Mouse (Mus musculus): Measurements from ENCODE around the gene Pla2g3.

Gene Pla2g3

DNA sequence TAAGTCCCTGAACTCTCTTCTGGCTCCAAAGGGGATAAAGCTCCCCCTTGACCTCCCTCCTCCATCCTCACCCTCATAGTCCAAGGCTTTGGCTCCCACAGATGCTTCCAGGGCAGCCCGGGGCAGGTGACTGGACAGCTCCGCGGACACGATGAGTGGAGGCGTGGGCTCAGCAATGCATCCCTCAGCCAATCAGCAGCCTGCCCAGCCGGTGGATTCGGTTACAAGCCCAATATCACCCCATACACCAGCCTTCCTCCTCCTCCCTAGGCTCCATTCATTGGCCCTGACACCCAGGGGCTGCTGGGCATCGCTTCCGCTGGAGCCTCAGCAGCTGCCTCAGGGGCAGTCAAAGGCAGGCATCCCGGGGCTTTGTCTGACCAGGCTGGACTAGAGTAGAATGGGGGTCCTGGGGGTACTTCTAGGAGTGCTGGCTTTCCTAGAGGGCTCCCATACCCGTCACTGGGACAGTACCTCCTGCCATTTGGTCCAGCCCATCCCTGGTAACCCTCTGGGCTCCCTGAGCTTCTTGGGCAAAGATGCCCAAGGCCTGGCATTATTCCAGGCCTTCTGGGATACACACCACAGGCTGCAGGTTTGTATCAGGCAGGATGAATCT, at the start of gene Pla2g3:
Gene Pla2g3 (plus strand): TSS at position 333 of the 619 bp plus-strand sequence.
- DNase-seq (ENCODE audit: low spot score) = peak; percentile 27

DNA sequence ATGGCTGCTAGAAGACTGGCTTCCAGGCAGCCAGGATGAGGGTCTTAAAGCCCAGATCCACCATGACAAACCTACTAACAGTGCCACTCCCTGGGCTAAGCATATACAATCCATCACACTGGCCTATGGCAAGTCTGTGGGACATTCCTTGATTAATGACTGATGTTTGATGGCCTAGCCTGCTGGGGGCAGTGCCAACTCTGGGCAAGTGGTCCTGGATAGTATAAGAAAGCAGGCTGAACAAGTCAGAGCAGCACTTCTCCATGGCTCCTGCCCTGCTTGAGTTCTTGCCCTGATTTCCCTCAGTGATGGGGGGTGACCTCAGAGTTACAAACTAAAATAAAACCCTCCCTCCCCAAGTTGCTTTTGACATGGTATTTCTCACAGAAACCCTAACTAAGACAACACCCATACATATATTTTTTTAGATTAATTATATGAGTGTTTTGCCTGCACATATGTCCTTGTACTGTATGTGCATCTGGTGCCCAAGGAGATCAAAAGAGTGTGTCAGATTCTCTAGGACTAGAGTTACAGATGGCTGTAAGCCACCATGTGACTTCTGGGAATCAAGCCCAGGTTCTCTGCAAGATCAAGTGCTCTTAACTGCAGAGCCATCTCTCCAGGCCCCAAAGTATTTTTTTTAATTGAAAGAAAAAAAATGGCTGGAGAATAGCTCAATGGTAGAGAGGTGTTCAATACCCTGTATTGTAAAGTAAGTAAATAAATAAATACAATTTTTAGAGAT, 46.2 kb upstream of the Pla2g3 start:
- DNase-seq (ENCODE audit: low spot score) = peak; percentile 87

DNA sequence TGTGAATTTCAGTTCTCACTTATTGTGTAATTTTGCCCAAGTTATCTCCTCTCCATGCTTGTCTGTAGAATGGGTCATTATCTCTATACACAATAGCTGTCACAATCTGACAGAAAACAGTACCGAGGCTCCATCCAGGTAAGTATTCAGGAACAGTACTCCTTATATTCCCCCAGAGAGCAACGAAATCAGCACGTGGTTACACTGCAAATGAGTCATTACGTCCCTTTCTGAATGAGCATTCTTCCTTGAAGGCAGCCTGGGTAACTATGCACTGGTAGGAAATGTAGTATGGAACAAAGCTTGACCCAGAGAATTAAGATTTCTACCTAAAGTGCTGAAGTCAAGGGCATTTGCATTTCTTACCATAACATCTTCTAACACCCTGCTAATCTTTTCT, 45.4 kb upstream of the Pla2g3 start:
- DNase-seq (ENCODE audit: low spot score) = no peak

DNA sequence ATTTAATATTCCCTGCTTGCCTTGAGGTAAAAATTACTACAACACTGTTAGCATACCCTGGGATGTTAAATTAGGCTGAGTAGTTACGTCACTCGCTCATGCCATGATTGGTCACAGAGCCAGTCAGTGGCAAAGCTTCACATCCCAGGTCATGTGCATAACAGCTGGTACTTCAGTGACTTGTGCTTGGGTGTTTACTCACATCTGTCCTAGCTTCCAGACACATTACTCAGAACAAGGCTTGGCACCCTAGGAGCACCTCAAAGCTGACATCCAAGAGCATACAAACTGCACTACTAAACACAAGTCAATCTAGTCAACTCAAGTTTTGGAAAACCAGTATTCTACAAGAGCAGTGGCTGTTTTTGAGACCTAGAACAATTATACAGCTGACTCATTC, 45.0 kb upstream of the Pla2g3 start:
- DNase-seq (ENCODE audit: low spot score) = no peak

DNA sequence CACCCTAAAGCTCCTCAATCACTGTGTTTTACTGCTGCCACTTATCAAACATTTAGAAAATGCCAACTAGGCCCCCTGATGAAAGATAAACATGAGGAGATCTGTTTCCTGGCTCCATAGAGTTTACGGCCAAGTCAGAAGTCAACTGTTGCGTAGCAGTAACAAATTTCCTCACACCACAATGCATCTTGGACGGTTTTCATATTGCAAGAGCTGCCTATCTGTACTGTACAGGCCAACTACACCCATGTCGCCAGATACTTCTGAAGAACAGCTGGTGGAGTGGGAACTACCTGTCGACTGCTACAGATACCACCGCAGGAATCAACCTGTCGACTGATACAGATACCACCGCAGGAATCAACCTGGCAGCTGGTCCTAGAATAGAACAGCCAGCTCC, 43.2 kb upstream of the Pla2g3 start:
- no peak for DNase-seq (ENCODE audit: low spot score)

DNA sequence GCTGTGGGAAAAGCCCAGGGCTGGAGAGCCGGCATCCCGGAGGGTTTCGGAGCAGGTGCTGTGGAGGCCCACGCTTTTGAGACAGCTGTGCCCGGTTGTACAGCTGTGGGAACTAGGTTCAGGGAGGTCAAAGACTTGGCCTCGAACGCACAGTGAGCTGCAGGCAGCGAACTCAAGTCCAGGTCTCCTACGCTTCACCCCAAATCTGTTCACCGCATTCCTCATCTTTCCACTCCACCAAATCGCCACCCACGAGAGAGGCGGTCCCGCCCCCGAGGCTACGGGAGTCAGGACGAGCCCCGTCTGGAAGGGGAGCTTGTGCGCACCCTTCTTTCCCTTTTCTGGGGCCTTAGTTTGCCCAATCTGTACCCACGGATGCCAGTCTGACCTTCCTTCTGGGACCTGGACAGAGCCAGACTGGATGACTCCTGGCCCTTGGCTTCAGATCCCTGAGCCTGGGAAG, 36.4 kb upstream of the Pla2g3 start:
- peak; percentile 57 for DNase-seq (ENCODE audit: low spot score)

DNA sequence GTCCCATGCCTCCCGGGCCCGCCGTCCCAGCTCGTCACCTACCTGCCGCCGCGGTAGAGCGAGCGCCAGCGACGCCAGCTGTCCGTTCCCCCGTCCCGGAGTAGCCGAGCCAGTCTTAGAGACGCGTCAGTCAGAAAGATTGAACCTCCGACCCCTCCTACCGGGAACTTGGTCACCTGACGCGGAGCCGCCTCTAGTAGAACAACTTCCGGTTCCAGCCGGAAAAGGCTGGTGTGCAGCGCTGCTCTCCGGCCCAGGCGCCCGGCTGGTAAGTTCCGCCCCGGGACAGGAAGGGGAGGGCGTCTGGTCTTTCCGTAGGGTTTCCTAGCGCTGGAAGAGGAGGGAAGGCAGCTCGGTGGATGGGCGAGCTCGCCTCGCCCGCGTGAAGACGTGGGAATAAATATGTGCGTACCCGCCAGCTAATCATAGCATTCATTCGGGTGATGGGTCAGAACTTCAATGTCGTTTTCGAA, 35.9 kb upstream of the Pla2g3 start, which contains the start of gene Rnf185:
Gene Rnf185 (minus strand): TSS at position 197 of the 473 bp plus-strand sequence.
- DNase-seq (ENCODE audit: low spot score) = peak; percentile 99

DNA sequence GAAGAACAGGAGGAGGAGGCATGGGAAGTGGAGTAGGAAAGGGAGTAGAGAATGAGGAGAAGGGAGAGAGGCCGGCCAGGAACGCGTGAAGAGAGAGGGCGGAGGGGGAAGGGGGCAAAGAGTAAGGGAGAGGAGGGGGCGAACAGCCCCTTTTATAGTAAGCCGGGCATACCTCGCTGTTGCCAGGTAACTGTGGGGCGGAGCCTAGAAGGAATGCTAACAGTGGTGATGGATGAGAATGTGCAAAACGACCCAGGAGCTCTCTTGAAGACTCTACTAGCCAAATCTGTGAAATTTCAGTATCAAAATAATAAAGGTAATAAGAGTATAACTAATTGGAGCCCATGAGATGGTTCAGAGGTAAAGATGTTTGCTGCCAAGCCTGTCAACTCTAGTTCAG, 35.3 kb upstream of the Pla2g3 start:
- DNase-seq (ENCODE audit: low spot score) = peak; percentile 57

DNA sequence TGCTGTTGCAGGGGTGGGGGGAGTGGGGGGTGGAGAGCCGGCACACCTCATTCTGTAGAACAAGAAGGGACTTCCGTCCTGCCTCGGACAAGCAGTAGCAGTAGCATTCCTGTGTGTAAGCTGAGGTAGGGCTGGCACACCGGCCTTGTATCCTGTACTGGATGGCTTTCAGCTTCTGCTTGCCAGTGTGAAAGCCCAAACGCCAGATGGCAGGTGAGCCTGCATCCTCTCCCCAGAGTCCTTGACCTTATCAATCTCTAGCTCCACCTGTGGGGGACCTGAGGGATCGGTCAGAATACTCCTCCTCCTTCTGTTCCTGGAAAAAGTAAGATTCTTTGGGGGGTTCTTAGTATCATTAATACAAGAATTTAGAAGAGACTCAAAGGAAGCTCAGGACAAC, 34.6 kb upstream of the Pla2g3 start:
- peak; percentile 59 for DNase-seq (ENCODE audit: low spot score)

DNA sequence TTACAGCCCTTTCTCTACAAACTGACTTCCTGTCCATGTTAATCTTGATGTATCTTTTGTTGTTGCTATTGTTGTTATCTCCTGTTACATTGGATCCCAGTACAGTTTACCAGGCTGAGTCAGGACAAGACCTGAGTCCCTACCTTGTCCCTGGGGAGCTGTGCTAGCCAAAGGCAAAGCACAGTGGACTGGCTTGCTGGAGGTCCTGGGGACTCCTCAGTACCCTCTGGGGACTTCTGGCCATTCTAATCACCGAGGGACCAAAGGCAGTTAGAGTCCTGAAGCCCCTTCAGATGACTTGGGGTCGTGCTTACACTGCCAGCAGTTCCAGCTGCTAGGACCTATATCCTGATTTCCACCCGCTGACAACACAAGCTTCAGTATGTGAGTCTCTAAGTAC, 33.6 kb upstream of the Pla2g3 start:
- DNase-seq (ENCODE audit: low spot score) = no peak

DNA sequence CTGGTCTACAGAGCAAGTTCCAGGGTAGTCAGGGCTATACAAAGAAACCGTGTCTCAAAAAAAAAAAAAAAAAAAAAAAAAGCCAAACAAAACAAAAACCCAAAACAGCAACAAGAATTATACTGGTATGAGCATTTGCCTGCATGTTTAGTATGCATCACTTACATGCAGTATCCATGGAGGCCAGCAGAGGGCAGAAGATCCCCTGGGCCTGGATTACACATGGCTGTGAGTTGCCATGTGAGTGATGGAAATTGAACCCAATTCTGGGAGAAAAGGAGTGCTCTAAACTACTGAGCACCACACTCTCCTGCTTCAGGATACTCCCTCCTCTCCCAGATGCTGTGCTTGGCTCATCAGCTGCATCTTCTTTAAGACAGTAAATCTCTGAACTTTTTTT, 31.7 kb upstream of the Pla2g3 start:
- peak; percentile 71 for DNase-seq (ENCODE audit: low spot score)

DNA sequence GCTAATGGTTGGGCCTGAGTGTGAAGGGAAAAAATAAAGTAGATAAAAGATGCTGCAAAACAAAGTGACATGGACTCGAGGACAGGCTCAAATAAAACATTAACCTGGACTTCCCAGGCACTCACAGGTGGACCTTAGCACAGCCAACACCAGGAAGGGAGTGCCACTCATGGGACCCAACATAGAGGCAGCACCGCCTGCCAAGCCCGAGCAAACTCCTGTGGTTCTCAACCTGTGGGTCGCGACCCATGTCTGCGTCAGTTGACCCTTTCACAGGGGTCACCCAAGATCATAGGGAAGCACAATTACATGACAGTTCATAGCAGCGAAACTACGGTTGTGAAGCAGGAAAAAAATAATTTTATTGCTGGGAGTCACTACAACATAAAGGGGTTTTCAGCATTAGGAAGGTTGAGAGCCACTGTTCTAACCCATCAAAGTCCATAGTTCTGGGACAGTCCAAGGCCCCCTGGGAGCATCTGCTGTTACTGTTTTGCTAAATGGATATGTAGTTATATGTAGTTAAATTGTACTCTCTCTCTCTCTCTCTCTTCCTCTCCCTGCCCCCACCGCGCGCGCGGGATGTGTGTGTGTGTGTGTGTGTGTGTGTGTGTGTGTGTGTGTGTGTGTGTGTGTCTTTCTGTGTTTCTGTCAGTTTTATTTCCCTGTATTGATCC, 29.5 kb upstream of the Pla2g3 start:
- DNase-seq (ENCODE audit: low spot score) = no peak

DNA sequence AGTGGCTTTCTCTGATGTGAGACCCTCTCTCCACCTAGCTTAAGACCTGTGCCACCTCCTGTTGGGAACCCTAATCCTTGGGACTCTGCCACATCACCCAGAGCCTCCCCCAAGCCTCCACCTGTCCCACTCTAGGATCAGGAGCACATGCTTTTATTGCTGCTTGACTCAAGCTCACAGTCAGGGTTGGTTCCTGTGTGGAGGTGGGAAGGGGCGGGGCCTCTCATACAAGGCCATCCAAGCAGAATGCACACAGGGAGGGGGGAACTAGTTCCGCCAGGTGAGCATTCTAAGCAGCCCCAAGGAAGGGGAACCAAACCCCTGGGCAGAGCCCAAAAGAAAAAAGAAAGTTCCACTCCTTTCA, 29.0 kb upstream of the Pla2g3 start:
- DNase-seq (ENCODE audit: low spot score) = no peak

DNA sequence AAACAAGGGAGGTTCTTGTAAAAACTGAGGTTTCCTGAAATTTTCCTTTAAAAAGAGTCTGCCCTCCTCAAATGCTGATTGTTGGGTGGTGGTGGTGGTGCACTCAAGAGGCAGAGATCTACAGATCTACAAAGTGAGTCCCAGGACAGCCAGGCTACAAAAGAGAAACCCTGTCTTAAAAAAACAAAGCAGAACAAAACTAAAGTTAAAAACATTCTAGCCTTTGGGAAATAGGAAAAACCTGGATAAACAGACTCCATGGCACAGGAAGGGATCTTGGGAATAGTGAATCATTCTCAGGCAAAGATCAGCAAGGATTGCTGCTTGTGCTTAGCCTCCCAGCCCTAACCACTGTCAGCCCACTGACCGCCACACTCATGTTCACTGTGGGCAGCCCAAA, 25.2 kb upstream of the Pla2g3 start:
- no peak for DNase-seq (ENCODE audit: low spot score)

DNA sequence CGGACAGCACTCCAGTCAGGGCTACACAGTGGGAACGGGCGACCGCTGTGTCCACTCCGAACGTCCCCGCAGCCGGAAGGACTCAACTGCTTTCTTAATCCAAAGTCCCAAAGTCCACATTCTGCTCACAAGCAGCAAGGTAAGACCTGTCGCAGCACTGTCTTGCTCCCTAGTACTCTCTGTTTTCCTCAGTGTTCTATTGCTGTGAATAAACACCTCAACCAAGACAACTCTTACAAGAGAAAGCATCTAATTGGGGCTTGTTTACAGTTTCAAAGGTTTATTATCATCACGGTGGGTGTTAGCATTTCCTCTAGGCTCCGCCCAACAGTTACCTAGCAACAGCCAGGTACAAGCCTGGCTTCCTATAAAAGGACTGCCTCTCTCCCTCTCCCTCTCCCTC, 16.6 kb upstream of the Pla2g3 start:
- DNase-seq (ENCODE audit: low spot score) = no peak

DNA sequence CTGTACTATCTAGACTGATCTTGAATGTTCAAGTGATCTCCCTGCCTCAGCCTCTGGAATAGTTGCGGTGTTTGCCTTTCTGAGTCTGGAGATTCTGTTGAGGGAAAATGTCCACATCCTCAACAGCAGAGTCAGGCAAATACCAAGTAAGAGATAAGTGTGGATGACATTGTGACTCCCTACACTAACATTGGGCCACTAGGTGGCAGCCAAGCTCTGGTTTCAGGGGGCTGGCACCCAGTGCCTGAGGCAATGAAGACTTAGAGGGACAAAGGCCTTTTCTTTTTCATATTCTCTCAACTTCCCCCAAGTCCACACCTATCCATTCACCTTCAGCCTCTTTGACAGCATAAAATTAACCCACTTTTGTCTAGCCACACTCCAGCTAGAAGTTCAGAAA, 15.6 kb upstream of the Pla2g3 start:
- peak; percentile 87 for DNase-seq (ENCODE audit: low spot score)

DNA sequence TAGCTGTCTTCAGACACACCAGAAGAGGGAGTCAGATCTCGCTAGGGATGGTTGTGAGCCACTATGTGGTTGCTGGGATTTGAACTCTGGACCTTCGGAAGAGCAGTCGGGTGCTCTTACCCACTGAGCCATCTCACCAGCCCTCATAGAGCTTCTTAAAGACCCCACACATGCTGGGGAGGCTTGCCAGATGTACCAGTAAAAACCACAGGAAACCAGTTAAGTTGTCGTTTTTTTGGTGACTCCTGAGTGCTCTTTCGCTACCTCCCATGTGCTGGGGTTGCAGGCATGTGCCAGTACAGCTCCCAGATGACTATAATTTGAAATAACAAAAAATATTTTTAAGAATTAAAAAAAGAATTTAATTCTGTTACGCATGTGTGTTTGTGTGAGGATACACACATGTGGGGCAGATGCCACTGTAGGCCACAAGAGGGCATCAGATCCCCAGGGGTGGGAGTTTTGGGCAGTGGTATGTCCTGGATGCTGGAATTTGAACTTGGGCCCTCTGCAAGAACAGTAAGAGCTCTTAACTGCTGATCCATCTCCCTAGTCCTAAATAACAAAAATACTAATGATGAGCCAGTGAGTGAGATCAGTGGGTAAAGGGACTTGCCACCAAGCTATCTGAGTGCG, 13.5 kb upstream of the Pla2g3 start:
- DNase-seq (ENCODE audit: low spot score) = peak; percentile 30

DNA sequence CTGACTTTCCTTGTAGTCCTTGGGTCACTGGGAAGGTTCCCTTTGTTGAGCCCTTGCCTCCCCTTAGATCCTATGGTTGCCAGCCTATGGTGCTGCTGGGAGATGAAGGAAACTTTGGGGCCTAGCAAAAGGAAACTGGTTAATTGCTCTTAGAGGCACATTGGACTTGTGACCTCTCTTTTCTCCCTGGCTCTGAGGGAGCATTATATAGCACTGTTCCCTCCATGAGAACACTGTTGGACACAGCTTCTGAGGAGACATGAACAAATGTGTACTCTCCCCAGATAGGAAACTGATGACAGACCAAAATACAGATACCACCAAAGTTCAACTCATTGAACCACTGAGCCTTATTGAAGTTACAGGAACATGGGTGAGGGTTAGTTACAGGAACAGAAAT, 12.6 kb upstream of the Pla2g3 start:
- DNase-seq (ENCODE audit: low spot score) = no peak

DNA sequence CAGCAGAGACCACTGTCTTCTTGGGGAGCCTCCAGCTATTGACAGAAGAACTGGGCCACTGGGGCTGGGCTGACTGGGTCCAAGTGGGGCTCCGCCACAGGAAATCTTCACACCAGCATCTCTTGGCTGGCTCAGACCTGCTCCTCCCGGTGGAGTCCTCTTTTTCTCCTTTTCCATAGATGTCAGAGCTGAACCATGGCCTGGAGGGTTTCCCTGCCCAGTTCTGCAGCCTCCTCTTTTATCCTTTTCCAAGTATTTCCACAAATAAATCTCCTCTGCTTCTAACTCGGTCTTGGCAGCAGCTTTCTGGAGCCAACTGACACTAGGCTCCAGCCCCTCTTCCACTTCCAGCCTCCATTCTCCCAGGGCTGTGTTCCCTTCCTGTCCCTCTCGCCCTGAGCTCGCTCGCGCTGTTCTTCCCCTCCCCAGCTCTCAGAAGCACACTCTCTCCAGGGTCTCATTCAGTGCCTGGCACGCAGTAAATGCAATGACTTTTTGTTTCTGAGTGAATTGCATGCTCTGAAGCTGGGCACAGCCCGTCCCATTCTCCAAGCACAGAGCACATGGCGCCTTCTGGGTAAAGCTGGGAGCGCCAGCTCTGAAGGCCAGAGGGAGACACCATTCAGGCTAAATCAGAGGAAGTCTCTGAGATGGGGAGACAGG, 4.0 kb upstream of the Pla2g3 start:
- no peak for DNase-seq (ENCODE audit: low spot score)

DNA sequence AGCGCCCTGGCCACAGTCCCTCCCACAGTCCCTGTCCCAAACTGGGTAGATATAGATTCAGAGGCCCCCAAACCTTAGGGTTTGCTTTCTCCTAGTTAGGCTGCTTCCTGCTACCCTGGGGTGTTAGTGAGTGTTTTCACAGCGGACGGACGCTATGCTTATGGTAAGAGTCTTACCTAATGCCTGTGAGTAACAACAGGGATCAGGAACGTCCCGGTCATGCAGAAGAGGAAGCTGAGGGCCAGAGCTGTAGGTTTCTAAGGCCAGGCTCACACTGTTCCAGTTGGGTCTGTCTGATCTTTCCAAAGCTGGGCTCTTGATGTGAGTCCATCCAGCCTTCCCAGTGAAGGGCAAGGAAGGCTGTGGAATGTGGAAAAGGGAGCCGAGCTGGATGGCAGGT, 1.7 kb upstream of the Pla2g3 start:
- no peak for DNase-seq (ENCODE audit: low spot score)

DNA sequence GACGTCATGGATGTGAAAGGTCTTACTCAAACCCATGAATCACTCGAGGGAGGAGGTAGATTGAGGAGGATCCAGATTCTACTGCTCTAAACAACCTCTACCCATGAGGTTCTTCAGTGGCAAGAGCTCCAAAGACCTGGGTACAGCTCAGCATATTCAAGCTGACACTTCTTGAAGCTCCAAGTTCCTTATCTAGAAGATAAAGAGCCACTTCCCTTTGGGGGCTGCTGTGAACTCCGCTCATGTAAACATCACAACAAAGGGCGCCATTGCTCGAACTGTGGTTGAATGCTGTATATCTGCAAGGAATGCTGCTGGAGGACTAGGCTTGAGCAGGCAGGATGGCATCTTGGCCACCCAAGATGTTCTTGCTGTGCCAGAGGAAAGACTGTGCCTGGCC, 952 bp downstream of the Pla2g3 start:
- no peak for DNase-seq (ENCODE audit: low spot score)

DNA sequence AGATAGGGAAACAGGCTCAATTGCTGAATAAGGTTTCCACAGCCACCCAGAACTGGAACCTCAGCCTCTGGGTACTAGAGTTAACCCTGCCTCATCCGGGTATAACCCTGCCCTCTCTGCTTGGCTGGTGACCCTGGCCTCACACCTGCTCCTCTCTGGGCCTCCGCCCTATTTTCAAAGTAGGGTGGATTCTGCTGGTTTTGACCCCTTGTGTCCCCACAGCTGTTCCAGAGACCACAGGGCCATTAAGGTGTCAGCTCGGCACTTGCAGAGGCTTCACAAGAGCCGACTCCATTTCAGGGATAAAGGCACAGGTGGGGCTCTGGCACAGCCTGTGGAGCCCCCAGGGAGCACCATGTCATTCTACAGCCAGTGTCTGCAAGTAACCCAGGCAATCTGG, 4.7 kb downstream of the Pla2g3 start:
- no peak for DNase-seq (ENCODE audit: low spot score)

Data from MN1 (cell line).